Mouse (Mus musculus): ENCODE measurements at regions not wholly inside any gene's neighbourhood (a gene's known extent, or its start where the extent isn't known, plus 50 kb on each side); places are given as distances from the start of the nearest gene placed in this dataset.

- TF ChIP-seq EP300 (IDR thresholded peaks at IDR 0.05): no peak
- TF ChIP-seq CTCF (IDR thresholded peaks at IDR 0.05): no peak
- no peaks in the 10 kb centered on the region for H3K9me3 ChIP-seq (ENCODE audit: low read length)
- H3K9ac ChIP-seq (replicated peaks; ENCODE audit: low read depth): no peak overlapping the region
- WGBS: 45% methylated on average over 1 of the region's 1 CpGs
- ATAC-seq (no peak), DNase-seq (ENCODE audit: low spot score) (no peak)
- no peaks in the 10 kb centered on the region for H3K27me3 ChIP-seq (replicated peaks; ENCODE audit: insufficient read depth, low read length)
- no peak overlapping the region for H3K4me3 ChIP-seq (ENCODE audit: low read depth, low read length)
- H3K27ac ChIP-seq (ENCODE audit: low read length): no peak overlapping the region
- no peak overlapping the region for H3K4me2 ChIP-seq (replicated peaks; ENCODE audit: low read depth, low read length)
- no peaks in the 10 kb centered on the region for H3K36me3 ChIP-seq (ENCODE audit: insufficient read depth, low read length)
- H3K4me1 ChIP-seq (ENCODE audit: insufficient read depth, low read depth, low read length): no peaks in the 10 kb centered on the region
Observed at GRCm38 (mm10) chr14:15273107-15273506, 165.7 kb downstream of the Lrrc3b start.

- no peaks in the 10 kb centered on the region for H3K4me1 ChIP-seq (ENCODE audit: insufficient read depth, low read depth, low read length)
- no peak overlapping the region for H3K27ac ChIP-seq (ENCODE audit: low read length)
- no peak overlapping the region for H3K9ac ChIP-seq (replicated peaks; ENCODE audit: low read depth)
- no peak for ATAC-seq
- H3K36me3 ChIP-seq (ENCODE audit: insufficient read depth, low read length): no peaks in the 10 kb centered on the region
- DNase-seq (ENCODE audit: low spot score): no peak
- H3K27me3 ChIP-seq (replicated peaks; ENCODE audit: insufficient read depth, low read length): no peaks in the 10 kb centered on the region
- no peaks in the 10 kb centered on the region for H3K9me3 ChIP-seq (ENCODE audit: low read length)
- H3K4me2 ChIP-seq (replicated peaks; ENCODE audit: low read depth, low read length): no peak overlapping the region
- WGBS: 58% methylated on average over 1 of the region's 1 CpGs
- TF ChIP-seq EP300 (IDR thresholded peaks at IDR 0.05): no peak
- no peak for TF ChIP-seq CTCF (IDR thresholded peaks at IDR 0.05)
- no peak overlapping the region for H3K4me3 ChIP-seq (ENCODE audit: low read depth, low read length)
Observed at GRCm38 (mm10) chr14:15272364-15272763, 166.4 kb downstream of the Lrrc3b start.

- H3K4me3 ChIP-seq (ENCODE audit: low read depth, low read length): no peak overlapping the region
- no peaks in the 10 kb centered on the region for H3K4me1 ChIP-seq (ENCODE audit: insufficient read depth, low read depth, low read length)
- DNase-seq (ENCODE audit: low spot score) (no peak), ATAC-seq (no peak)
- TF ChIP-seq EP300 (IDR thresholded peaks at IDR 0.05) (no peak), CTCF (IDR thresholded peaks at IDR 0.05) (peak; percentile 39)
- WGBS: 66% methylated on average over 1 of the region's 1 CpGs
- no peaks in the 10 kb centered on the region for H3K36me3 ChIP-seq (ENCODE audit: insufficient read depth, low read length)
- no peak overlapping the region for H3K27ac ChIP-seq (ENCODE audit: low read length)
- no peak overlapping the region for H3K9ac ChIP-seq (replicated peaks; ENCODE audit: low read depth)
- no peaks in the 10 kb centered on the region for H3K9me3 ChIP-seq (ENCODE audit: low read length)
- no peak overlapping the region for H3K4me2 ChIP-seq (replicated peaks; ENCODE audit: low read depth, low read length)
- H3K27me3 ChIP-seq (replicated peaks; ENCODE audit: insufficient read depth, low read length): no peaks in the 10 kb centered on the region
Observed at GRCm38 (mm10) chr14:15266287-15266686, 172.5 kb downstream of the Lrrc3b start.

DNA sequence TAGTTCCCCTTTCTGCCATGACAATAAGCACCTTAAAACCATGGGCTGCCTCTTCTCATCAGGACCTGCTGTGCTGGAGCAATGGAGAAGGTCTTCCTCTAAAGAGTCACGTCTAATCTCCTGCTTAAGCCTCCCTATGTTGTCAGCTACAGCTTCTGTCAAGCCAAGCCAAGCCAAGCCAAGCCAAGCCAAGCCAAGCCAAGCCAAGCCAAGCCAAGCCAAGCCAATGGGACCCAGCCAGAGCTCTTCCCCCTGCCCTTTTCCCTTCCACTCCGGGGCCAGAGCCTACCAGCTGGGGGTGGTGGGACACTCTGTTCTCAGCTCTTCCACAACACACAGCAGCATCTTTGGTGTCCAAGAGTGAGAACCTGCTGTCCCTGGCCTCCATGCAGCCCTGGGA, 175.8 kb downstream of the Lrrc3b start:
- H3K27ac ChIP-seq (ENCODE audit: low read length): no peak overlapping the region

GRCm38 (mm10) chr14:15255729-15256128, 183.1 kb downstream of the Lrrc3b start:
- Histone ChIP-seq H3K9ac (replicated peaks; ENCODE audit: low read depth) (no peak overlapping the region), H3K9me3 (ENCODE audit: low read length) (no peaks in the 10 kb centered on the region), H3K27me3 (replicated peaks; ENCODE audit: insufficient read depth, low read length) (no peaks in the 10 kb centered on the region), H3K27ac (ENCODE audit: low read length) (no peak overlapping the region), H3K4me1 (ENCODE audit: insufficient read depth, low read depth, low read length) (no peaks in the 10 kb centered on the region), H3K36me3 (ENCODE audit: insufficient read depth, low read length) (no peaks in the 10 kb centered on the region), H3K4me2 (replicated peaks; ENCODE audit: low read depth, low read length) (no peak overlapping the region), H3K4me3 (ENCODE audit: low read depth, low read length) (no peak overlapping the region)
- DNase-seq (ENCODE audit: low spot score) (no peak), ATAC-seq (no peak)
- TF ChIP-seq EP300 (IDR thresholded peaks at IDR 0.05) (no peak), CTCF (IDR thresholded peaks at IDR 0.05) (no peak)

More for the DNA sequence above, 175.8 kb downstream of the Lrrc3b start:
- ATAC-seq (no peak), DNase-seq (ENCODE audit: low spot score) (no peak)
- TF ChIP-seq CTCF (IDR thresholded peaks at IDR 0.05) (no peak), EP300 (IDR thresholded peaks at IDR 0.05) (no peak)
- Histone ChIP-seq H3K36me3 (ENCODE audit: insufficient read depth, low read length) (no peaks in the 10 kb centered on the region), H3K27me3 (replicated peaks; ENCODE audit: insufficient read depth, low read length) (no peaks in the 10 kb centered on the region), H3K4me2 (replicated peaks; ENCODE audit: low read depth, low read length) (no peak overlapping the region), H3K9me3 (ENCODE audit: low read length) (no peaks in the 10 kb centered on the region), H3K9ac (replicated peaks; ENCODE audit: low read depth) (no peak overlapping the region), H3K4me3 (ENCODE audit: low read depth, low read length) (no peak overlapping the region), H3K4me1 (ENCODE audit: insufficient read depth, low read depth, low read length) (no peaks in the 10 kb centered on the region)
- 63% methylated on average over 2 of the region's 2 CpGs for WGBS

GRCm38 (mm10) chr14:15205626-15206025, 233.2 kb downstream of the Lrrc3b start:
- no peak overlapping the region for H3K9ac ChIP-seq (replicated peaks; ENCODE audit: low read depth)
- no peak overlapping the region for H3K4me3 ChIP-seq (ENCODE audit: low read depth, low read length)
- no peak overlapping the region for H3K27ac ChIP-seq (ENCODE audit: low read length)
- no peaks in the 10 kb centered on the region for H3K4me1 ChIP-seq (ENCODE audit: insufficient read depth, low read depth, low read length)
- no peaks in the 10 kb centered on the region for H3K36me3 ChIP-seq (ENCODE audit: insufficient read depth, low read length)
- no peak overlapping the region for H3K4me2 ChIP-seq (replicated peaks; ENCODE audit: low read depth, low read length)
- H3K27me3 ChIP-seq (replicated peaks; ENCODE audit: insufficient read depth, low read length): no peaks in the 10 kb centered on the region
- TF ChIP-seq EP300 (IDR thresholded peaks at IDR 0.05) (no peak), CTCF (IDR thresholded peaks at IDR 0.05) (no peak)
- DNase-seq (ENCODE audit: low spot score) (no peak), ATAC-seq (no peak)
- 44% methylated on average over 2 of the region's 2 CpGs for WGBS
- no peaks in the 10 kb centered on the region for H3K9me3 ChIP-seq (ENCODE audit: low read length)

GRCm38 (mm10) chr14:15204284-15204683, 234.5 kb downstream of the Lrrc3b start:
- ATAC-seq (no peak), DNase-seq (ENCODE audit: low spot score) (no peak)
- H3K36me3 ChIP-seq (ENCODE audit: insufficient read depth, low read length): no peaks in the 10 kb centered on the region
- no peak overlapping the region for H3K27ac ChIP-seq (ENCODE audit: low read length)
- WGBS: 41% methylated on average over 3 of the region's 3 CpGs
- H3K27me3 ChIP-seq (replicated peaks; ENCODE audit: insufficient read depth, low read length): no peaks in the 10 kb centered on the region
- no peaks in the 10 kb centered on the region for H3K4me1 ChIP-seq (ENCODE audit: insufficient read depth, low read depth, low read length)
- no peak overlapping the region for H3K4me2 ChIP-seq (replicated peaks; ENCODE audit: low read depth, low read length)
- no peak overlapping the region for H3K9ac ChIP-seq (replicated peaks; ENCODE audit: low read depth)
- TF ChIP-seq CTCF (IDR thresholded peaks at IDR 0.05) (no peak), EP300 (IDR thresholded peaks at IDR 0.05) (no peak)
- no peaks in the 10 kb centered on the region for H3K9me3 ChIP-seq (ENCODE audit: low read length)
- no peak overlapping the region for H3K4me3 ChIP-seq (ENCODE audit: low read depth, low read length)

Data from lung, postnatal 0 days (tissue).